Mouse (Mus musculus) E14TG2a.4 (cell line): ENCODE data around the gene Eif3l.
A peak's percentile ranks its signal among the peaks of the same experiment; 100 is the strongest.

Source experiments
- H3K27me3 ChIP-seq: 2 replicates; pipeline ENCODE4 v1.6.1; 2014; ENCODE audit warnings: low read length, control low read depth; ENCODE audit not compliant: insufficient read depth
- H3K36me3 ChIP-seq: 2 replicates; pipeline ENCODE4 v1.6.1; 2014; ENCODE audit warnings: low read length, control low read depth; ENCODE audit not compliant: insufficient read depth
- H3K4me1 ChIP-seq: replicated peaks from 2 replicates; pipeline ENCODE4 v1.6.1; 2014; ENCODE audit warnings: low read depth, low read length, control low read depth
- H3K4me3 ChIP-seq: replicated peaks from 2 replicates; pipeline ENCODE4 v1.5.1; 2014; ENCODE audit warnings: mild to moderate bottlenecking, low read length
- H3K9me3 ChIP-seq: 2 replicates; pipeline ENCODE4 v1.6.1; 2014; ENCODE audit warnings: low read length, control low read depth
- CTCF ChIP-seq: conservative IDR thresholded peaks from 2 replicates; pipeline ENCODE4 v1.5.1; 2014; ENCODE audit warnings: low read length
- NANOG ChIP-seq: IDR thresholded peaks from 2 replicates; pipeline ENCODE4 v1.6.1; 2014; ENCODE audit warnings: borderline replicate concordance, low read length, mixed read lengths
- POU5F1 ChIP-seq: IDR thresholded peaks from 2 replicates; pipeline ENCODE4 v1.6.1; 2014; ENCODE audit warnings: low read length, borderline replicate concordance

The Eif3l gene

DNA sequence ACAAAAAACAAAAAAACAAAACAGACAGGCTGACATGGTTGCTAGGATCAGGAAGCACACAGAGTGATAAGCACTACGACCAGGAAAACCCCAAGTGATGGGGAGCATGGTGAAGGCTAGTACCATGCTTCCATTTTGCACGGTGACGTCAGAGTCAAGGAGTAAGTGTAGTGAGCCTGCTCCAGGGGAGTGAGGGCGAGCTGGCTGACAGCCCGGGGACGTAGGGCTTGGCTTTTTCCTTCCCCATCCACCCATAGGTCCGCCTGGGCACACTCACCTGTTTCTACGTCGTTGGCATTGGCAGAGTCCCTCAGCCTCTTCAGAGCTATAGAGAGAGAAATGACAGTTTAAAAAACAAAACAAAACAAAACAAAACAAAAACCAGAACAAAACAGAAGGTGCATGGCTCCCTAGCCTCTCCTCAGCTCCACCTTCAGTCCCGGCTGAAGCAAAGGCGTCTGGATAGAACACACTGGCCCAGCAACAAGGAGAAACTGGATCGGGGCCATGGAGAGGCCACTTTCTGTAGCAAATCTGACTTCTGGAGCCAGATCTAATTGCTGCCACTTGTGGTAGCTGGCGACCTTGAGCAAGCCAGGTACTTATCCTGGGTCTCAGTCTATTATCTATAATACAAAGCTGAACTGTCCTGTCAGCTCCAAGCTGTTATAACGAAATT lies 14.0 kb upstream of the Eif3l start:
- no peak overlapping the region for H3K4me3 ChIP-seq

DNA sequence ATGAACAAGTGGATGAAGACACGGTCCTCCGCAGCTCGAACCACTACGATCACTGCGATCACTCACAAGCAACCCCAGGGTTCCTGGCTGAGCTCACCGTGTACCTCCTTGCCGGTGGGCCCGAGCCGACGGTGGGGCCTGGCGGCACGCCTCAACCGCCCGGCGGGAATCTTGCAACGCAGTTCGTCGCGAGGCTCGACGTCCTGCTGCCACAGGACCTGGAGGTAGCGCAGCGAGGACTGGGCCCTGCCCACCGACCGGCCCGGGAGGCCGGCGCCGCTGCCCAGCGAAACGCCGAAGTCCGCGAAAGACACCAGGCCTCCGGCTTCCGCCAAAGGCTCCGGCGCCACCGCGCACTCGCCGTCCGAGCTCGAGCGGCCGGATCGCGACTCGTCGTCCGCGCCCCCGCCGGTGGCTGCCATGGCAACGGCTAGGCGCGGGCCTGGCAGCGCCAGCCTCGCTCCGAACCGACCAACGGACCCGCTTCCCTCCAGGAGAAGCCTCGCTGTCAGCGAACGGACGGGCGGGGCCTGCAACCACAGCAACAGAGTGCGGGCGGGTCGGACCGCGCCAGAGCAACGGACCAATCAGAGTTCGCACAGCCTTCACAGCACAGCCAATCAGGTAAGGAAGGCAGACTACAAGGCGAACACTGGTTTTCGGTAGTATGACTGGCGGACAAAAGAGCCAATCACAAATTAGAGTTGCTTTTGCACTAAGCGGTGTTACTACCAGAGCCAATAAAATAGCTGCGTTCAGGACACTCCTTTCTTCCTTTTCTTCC lies 12.4 kb upstream of the Eif3l start, which contains the start of gene Ankrd54:
Ankrd54 (minus strand) TSS at position 518 of the 784 bp plus-strand sequence.
- peaks cover 36% of the 10 kb centered on the region for H3K36me3 ChIP-seq
- no peaks in the 10 kb centered on the region for H3K27me3 ChIP-seq
- peaks cover 53% of the 10 kb centered on the region for H3K4me1 ChIP-seq
- peak within 1 kb of the TSS; percentile 96 for H3K4me3 ChIP-seq
- no peaks in the 10 kb centered on the region for H3K9me3 ChIP-seq
- TF ChIP-seq POU5F1 = no peak

More for the DNA sequence above, 14.0 kb upstream of the Eif3l start:
- Histone ChIP-seq H3K4me1 (peaks cover 38% of the 10 kb centered on the region), H3K27me3 (no peaks in the 10 kb centered on the region), H3K36me3 (peaks cover 49% of the 10 kb centered on the region), H3K9me3 (no peaks in the 10 kb centered on the region)
- TF ChIP-seq CTCF (no peak), NANOG (no peak), POU5F1 (no peak)

DNA sequence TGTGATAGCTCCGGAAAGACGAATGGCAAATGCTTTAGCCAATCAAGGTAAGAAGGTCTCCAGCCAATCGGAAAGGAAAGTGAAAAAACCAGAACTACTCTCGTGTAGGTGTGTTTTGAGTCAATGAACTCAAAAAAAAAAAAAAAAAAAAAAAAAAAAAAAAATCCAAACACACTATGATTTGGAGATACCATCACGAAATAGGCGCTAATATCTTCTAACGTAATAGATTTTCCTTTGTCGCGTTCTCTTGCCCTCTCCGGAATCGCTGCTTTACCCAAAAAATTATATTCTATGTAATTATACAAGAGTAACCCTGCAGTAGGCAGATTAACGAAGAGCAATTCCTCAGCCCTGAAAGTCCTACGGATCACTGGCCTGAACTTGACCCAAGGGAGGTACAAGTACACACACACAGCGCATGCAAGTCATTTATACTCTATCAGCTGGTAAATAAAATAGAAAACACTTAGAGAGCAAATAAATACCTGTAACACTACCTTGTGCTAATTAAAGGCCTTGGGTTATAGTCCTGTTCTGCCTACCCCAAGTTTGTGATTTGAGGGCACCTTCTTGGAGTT lies 11.7 kb upstream of the Eif3l start:
- peaks cover 30% of the 10 kb centered on the region for H3K36me3 ChIP-seq
- peak overlapping the region; percentile 74 for H3K4me3 ChIP-seq
- H3K27me3 ChIP-seq = no peaks in the 10 kb centered on the region
- TF ChIP-seq POU5F1 (no peak), NANOG (no peak), CTCF (no peak)
- no peaks in the 10 kb centered on the region for H3K9me3 ChIP-seq
- peaks cover 50% of the 10 kb centered on the region for H3K4me1 ChIP-seq

DNA sequence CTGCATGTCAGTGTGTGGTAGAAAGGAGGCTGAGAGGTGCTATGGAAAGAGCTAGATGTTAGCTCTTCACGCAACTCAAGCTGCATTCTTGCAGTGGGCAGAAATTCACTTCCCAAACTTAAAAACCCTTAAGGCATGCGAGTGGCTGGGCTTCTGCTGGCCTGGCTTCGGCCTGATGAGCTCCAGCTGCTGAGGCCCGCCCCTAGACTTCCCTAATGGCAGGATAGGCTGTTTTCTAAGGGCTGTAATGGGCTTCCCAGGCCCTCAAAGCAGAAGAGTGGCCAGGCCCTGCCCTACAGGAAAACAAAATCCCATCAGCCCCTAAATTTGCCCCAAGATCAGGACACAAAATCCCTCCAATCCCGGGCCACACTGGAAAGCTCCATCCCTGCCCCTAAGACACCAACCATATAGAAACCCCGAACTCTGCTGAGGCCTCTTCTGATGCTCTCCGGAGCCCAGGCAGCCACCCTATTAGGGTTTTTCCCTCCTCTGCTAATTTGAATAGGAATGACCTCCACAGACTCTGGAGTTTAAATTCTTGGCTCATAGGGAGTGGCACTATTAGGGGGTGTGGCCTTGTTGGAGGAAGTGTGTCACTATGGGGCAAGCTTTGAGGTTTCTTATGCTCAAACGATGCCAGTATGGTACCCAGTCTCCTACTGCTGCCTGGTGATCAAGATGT lies 9.8 kb upstream of the Eif3l start:
- Histone ChIP-seq H3K36me3 (peaks cover 10% of the 10 kb centered on the region), H3K9me3 (no peaks in the 10 kb centered on the region), H3K4me3 (no peak overlapping the region), H3K4me1 (peaks cover 55% of the 10 kb centered on the region), H3K27me3 (no peaks in the 10 kb centered on the region)
- TF ChIP-seq POU5F1 = no peak
- TF ChIP-seq NANOG = no peak
- no peak for TF ChIP-seq CTCF

DNA sequence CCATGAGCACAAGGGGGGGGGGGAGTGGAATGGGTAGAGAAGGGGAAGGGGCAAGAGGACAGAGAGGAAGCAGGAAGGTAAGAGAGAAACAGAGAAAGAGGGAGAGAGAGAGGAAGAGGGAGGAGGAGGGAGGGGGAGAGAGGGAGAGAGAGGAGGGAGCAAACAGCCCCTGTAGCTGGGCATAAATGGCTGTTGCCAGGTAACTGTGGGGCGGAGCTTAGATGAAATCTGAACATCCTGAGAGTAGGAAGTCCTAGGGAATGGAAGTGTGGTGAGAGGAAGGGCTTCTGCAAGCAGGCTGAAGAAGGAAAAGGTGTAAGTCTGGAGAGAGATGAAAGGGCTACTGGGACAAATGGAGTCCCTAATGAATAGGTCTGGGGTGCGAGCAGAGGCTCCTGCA lies 8.7 kb upstream of the Eif3l start:
- Histone ChIP-seq H3K27me3 (no peaks in the 10 kb centered on the region), H3K9me3 (no peaks in the 10 kb centered on the region), H3K36me3 (no peaks in the 10 kb centered on the region), H3K4me1 (peaks cover 62% of the 10 kb centered on the region), H3K4me3 (no peak overlapping the region)
- TF ChIP-seq CTCF (no peak), NANOG (no peak), POU5F1 (no peak)

DNA sequence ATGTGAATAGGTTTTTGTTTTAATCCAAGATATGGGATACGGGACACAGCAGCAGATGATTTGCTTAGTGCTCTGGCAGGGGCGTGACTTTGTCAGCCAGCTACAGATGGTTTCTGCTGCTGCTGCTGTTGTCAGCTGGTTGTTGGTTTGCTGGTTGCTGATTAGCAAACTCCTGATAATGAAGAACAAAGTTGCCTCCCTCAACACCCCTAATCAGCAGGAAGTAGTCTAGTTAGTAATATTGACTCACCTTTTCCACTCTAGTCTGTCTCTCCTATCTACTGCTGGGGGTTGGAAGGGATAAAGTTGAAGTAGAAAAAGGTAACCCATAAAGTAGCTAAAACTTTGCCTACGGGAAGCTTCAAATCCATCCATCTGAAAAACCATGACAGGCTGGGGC lies 7.3 kb upstream of the Eif3l start:
- TF ChIP-seq NANOG (no peak), POU5F1 (no peak), CTCF (no peak)
- Histone ChIP-seq H3K9me3 (no peaks in the 10 kb centered on the region), H3K4me3 (no peak overlapping the region), H3K4me1 (peaks cover 66% of the 10 kb centered on the region), H3K27me3 (no peaks in the 10 kb centered on the region), H3K36me3 (no peaks in the 10 kb centered on the region)

DNA sequence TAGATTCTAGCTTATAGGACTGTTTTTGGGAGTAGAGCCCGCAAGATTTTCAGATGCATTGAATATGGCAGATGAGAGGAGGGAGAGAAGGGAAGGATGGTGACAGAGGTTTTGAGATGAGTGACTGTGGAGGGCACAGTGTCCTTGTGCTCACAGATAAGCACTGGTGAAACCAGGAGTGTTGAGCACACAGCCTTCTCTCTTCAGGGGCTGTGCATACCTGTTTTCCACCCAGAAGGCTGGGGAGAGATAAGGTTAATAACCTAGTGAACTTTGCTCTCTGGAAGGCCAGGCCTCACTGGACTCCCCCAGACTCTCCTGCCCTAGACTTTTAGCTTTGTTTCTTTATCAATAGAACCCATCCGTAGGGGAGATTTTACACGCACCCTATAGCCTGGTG lies 6.6 kb upstream of the Eif3l start:
- Histone ChIP-seq H3K36me3 (no peaks in the 10 kb centered on the region), H3K9me3 (no peaks in the 10 kb centered on the region), H3K4me3 (no peak overlapping the region), H3K27me3 (no peaks in the 10 kb centered on the region), H3K4me1 (peaks cover 71% of the 10 kb centered on the region)
- TF ChIP-seq POU5F1 (no peak), CTCF (no peak), NANOG (no peak)

DNA sequence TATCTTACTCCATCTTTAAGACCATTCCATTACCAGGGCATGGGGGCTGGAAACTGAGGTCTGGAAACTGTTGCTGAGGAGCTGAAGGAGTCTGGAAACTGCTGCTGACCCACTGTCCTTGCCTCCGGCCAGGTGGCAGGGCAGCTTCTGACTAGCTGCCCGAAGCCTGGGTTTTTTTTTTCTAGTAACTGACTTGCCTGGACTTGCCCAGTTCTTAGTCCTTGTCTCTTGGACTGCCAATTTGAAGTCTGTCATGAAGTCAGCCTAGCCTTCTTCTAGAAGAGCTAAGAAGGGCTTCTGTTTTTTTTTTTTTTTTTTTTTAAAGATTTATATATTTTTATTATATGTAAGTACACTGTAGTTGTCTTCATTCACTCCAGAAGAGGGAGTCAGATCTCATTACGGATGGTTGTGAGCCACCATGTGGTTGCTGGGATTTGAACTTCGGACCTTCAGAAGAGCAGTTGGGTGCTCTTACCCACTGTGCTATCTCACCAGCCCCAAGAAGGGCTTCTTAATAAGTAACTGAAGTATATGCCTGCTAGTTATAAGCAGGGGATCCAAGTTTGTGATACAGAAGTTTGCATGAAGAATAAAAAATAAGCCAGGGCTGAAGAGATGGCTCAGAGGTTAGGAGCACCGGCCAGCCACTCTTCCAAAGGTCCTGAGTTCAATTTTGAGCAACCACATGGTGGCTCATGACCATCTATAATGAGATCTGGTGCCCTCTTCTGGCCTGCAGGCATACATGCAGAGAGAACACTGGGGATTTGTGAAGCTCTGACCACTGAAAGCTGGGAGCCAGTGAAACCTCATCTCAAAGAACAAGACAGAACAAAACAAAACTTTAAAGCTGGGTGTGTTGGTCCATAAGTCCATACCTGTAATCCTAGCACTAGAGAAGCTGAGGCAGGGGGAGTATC lies 3.6 kb upstream of the Eif3l start:
- TF ChIP-seq POU5F1 (no peak), CTCF (peak; percentile 57)
- peaks cover 60% of the 10 kb centered on the region for H3K4me1 ChIP-seq

More for the DNA sequence above, 3.6 kb upstream of the Eif3l start:
- Histone ChIP-seq H3K27me3 (no peaks in the 10 kb centered on the region), H3K9me3 (no peaks in the 10 kb centered on the region), H3K36me3 (peaks cover 6% of the 10 kb centered on the region), H3K4me3 (no peak overlapping the region)
